Comparison of ENCODE assay signal across 12 mouse cellular contexts in genomic region chr2:75484951-75485350, GRCm38 (mm10).
DNase-seq lines count a peak whose midpoint lies in the region; ATAC-seq and TF ChIP-seq lines count a peak whose summit lies in the region.
"Had no signal": no experiment of that assay in that cellular context is flagged by ENCODE, and none has a peak within 500 bp of the region (broad histone marks: within the 10 kb centered on the region; RNA-seq: fewer than 3 reads in every experiment).

No protein-coding gene starts in this region.

- H3K36me3 ChIP-seq in heart, postnatal 0 days (replicated peaks; ENCODE audit: control insufficient read depth, insufficient read depth, low read length), result no peaks in the 10 kb centered on the region
- no peaks in the 10 kb centered on the region for H3K36me3 ChIP-seq in lung, postnatal 0 days (ENCODE audit: insufficient read depth, low read length)
- H3K36me3 ChIP-seq in limb, embryonic 15.5 days, result no peaks in the 10 kb centered on the region
- H3K36me3 ChIP-seq: G1E; liver, embryonic 15.5 days had no signal

- H3K4me3 ChIP-seq in heart, postnatal 0 days (ENCODE audit: low read depth, low read length), result no peak overlapping the region
- no peak overlapping the region for H3K4me3 ChIP-seq in lung, postnatal 0 days (ENCODE audit: low read depth, low read length)
- no peak overlapping the region for H3K4me3 ChIP-seq in limb, embryonic 15.5 days
- H3K4me3 ChIP-seq: liver, embryonic 15.5 days had no signal

- TF ChIP-seq CTCF in heart, postnatal 0 days (IDR thresholded peaks at IDR 0.05; ENCODE audit: low read depth), result no peak
- no peak for TF ChIP-seq CTCF in lung, postnatal 0 days (IDR thresholded peaks at IDR 0.05)

- H3K27me3 ChIP-seq in heart, postnatal 0 days (ENCODE audit: control insufficient read depth, insufficient read depth, low read length), result no peaks in the 10 kb centered on the region
- no peaks in the 10 kb centered on the region for H3K27me3 ChIP-seq in lung, postnatal 0 days (replicated peaks; ENCODE audit: insufficient read depth, low read length)
- peaks cover 15% of the 10 kb centered on the region; the same call in 1 of the 2 replicates for H3K27me3 ChIP-seq in limb, embryonic 15.5 days
- H3K27me3 ChIP-seq: liver, embryonic 15.5 days had no signal

- peak overlapping the region; percentile 30 for H3K4me2 ChIP-seq in heart, postnatal 0 days (ENCODE audit: low read depth, low read length)
- H3K4me2 ChIP-seq in lung, postnatal 0 days (replicated peaks; ENCODE audit: low read depth, low read length), result no peak overlapping the region
- H3K4me2 ChIP-seq in limb, embryonic 15.5 days, result no peak overlapping the region
- H3K4me2 ChIP-seq: liver, embryonic 15.5 days had no signal

- H3K27ac ChIP-seq in heart, postnatal 0 days (ENCODE audit: low read depth), result no peak overlapping the region
- H3K27ac ChIP-seq in lung, postnatal 0 days (ENCODE audit: low read length), result no peak overlapping the region
- H3K27ac ChIP-seq in limb, embryonic 15.5 days, result no peak overlapping the region
- H3K27ac ChIP-seq: liver, embryonic 15.5 days; stomach, postnatal 0 days had no signal

- DNase-seq in embryo, embryonic 10.5 days (ENCODE audit: low spot score), result peak; percentile 40
- no peak for DNase-seq in embryo, embryonic 9.5 days (ENCODE audit: extremely low spot score)
- DNase-seq in heart, postnatal 0 days (ENCODE audit: low spot score), result no peak
- DNase-seq in heart, adult 18-20 months, result no peak
- peak; percentile 6 for DNase-seq in lung, postnatal 0 days (ENCODE audit: low spot score)
- no peak for DNase-seq in lung, postnatal 36 days
- DNase-seq in left cerebral cortex, postnatal 36 days (ENCODE audit: low spot score in 2 of 2), result no peak
- DNase-seq: B cell, adult 2 months had no signal

- TF ChIP-seq EP300 in heart, postnatal 0 days (IDR thresholded peaks at IDR 0.05; ENCODE audit: low read depth), result no peak
- no peak for TF ChIP-seq EP300 in lung, postnatal 0 days (IDR thresholded peaks at IDR 0.05)

- intact Hi-C loops in left cerebral cortex, postnatal 36 days (cut with DNase I), result no loop called here

- no peak for ATAC-seq in heart, postnatal 0 days (ENCODE audit: insufficient read depth, low read depth)
- no peak for ATAC-seq in lung, postnatal 0 days
- peak; percentile 24; the same call in 1 of the 2 replicates for ATAC-seq in limb, embryonic 15.5 days (ENCODE audit: insufficient number of reproducible peaks, low FRiP score, low TSS enrichment, low read depth)

- 45% methylated on average over 10 of the region's 10 CpGs for WGBS in heart, postnatal 0 days
- 38% methylated on average over 10 of the region's 10 CpGs for WGBS in lung, postnatal 0 days
- WGBS in limb, embryonic 15.5 days, result 21% methylated on average over 10 of the region's 10 CpGs

- H3K4me1 ChIP-seq in heart, postnatal 0 days (ENCODE audit: control insufficient read depth, insufficient read depth), result no peaks in the 10 kb centered on the region
- H3K4me1 ChIP-seq in lung, postnatal 0 days (ENCODE audit: insufficient read depth, low read depth, low read length), result no peaks in the 10 kb centered on the region
- H3K4me1 ChIP-seq in limb, embryonic 15.5 days, result peaks cover 4% of the 10 kb centered on the region; the same call in 1 of the 2 replicates
- H3K4me1 ChIP-seq: liver, embryonic 15.5 days had no signal

- H3K9me3 ChIP-seq in heart, postnatal 0 days (replicated peaks; ENCODE audit: control insufficient read depth, low read length), result no peaks in the 10 kb centered on the region
- H3K9me3 ChIP-seq in lung, postnatal 0 days (ENCODE audit: low read length), result no peaks in the 10 kb centered on the region
- H3K9me3 ChIP-seq in limb, embryonic 15.5 days, result no peaks in the 10 kb centered on the region
- H3K9me3 ChIP-seq: G1E; liver, embryonic 15.5 days had no signal

- no peak overlapping the region for H3K9ac ChIP-seq in heart, postnatal 0 days (replicated peaks; ENCODE audit: low read depth, low read length)
- H3K9ac ChIP-seq in lung, postnatal 0 days (replicated peaks; ENCODE audit: low read depth), result no peak overlapping the region
- H3K9ac ChIP-seq in limb, embryonic 15.5 days, result no peak overlapping the region
- H3K9ac ChIP-seq: liver, embryonic 15.5 days had no signal

Comparison
In these comparisons a context has a peak if more than half of its experiments do, and no peak if none do; other contexts are left out.
1. DNase-seq: peak in embryo, embryonic 10.5 days (single experiment) and lung, postnatal 0 days (single experiment); none in embryo, embryonic 9.5 days (single experiment), heart, postnatal 0 days (single experiment), heart, adult 18-20 months (0 of 2), lung, postnatal 36 days (single experiment) and left cerebral cortex, postnatal 36 days (0 of 2).